Mouse (Mus musculus) heart, postnatal 14 days (tissue): ENCODE measurements around the gene Rtl8b. TPM values are rescaled to one million over a fixed set of nuclear protein-coding genes. Genes with fewer than 3 reads are reported as not detected.

ENCODE experiments used
- total RNA-seq, 2 experiments: library from RNA; stranded (reverse); gene quantifications; 2 replicates each; pipeline ENCODE4 v1.2.3; 2021

Gene Rtl8b
- total RNA-seq, 2 experiments from 2014 or later: 95.2 to 139 TPM

Other genes starting within 250 kb of the Rtl8b start
- not detected for gene Etd, start 235.5 kb downstream of the Rtl8b start, total RNA-seq
- gene Rtl8c, start 62.4 kb downstream of the Rtl8b start, total RNA-seq: 10 to 100 TPM; 18.9 to 27.0 TPM
- not detected for gene Gm14597, start 61.4 kb downstream of the Rtl8b start, total RNA-seq
- gene Rtl8a, start 26.7 kb downstream of the Rtl8b start, total RNA-seq: 100 to 1,000 TPM; 180 to 183 TPM
- not detected for gene 4930502E18Rik, start 54.4 kb upstream of the Rtl8b start, total RNA-seq
- not detected for gene 1700013H16Rik, start 87.4 kb upstream of the Rtl8b start, total RNA-seq
- gene Zfp36l3, start 106.0 kb upstream of the Rtl8b start, total RNA-seq: not detected
- 1 to 10 TPM in 1 of 2 experiments, under 1 TPM in 1; 1.00 to 1.9 TPM for gene Xlr, start 127.3 kb upstream of the Rtl8b start, total RNA-seq